Mouse (Mus musculus) cerebral cortex, adult 2 months (tissue): ENCODE measurements around the gene Dop1a.

Experiments
- WGBS: fragments of 180-500 bp; shearing (Covaris S2); methylation state at CpG from one replicate; pipeline ENCODE4 v1.1.7; 2018; 5-methylcytosine and 5-hydroxymethylcytosine counted together

The Dop1a gene

GRCm38 (mm10) chr9:86466990-86467870, at the start of gene Dop1a:
Dop1a (plus strand) TSS chr9:86467154.
- WGBS, result under 1% methylated on average over 93 of the region's 93 CpGs

GRCm38 (mm10) chr9:86417971-86418370, 49.0 kb upstream of the Dop1a start:
- 100% methylated on average over 1 of the region's 1 CpGs for WGBS

GRCm38 (mm10) chr9:86419366-86419765, 47.6 kb upstream of the Dop1a start:
- 55% methylated on average over 6 of the region's 6 CpGs for whole genome bisulfite sequencing

- WGBS, result 93% methylated on average over 4 of the region's 4 CpGs
These were observed 43.6 kb upstream of the Dop1a start for GRCm38 (mm10) chr9:86423331-86423730.

- WGBS, result 62% methylated on average over 3 of the region's 3 CpGs
These were observed 31.4 kb upstream of the Dop1a start for GRCm38 (mm10) chr9:86435510-86435909.

- WGBS, result 96% methylated on average over 8 of the region's 8 CpGs
These were observed 30.3 kb upstream of the Dop1a start for GRCm38 (mm10) chr9:86436608-86437007.

GRCm38 (mm10) chr9:86438337-86439009, 28.5 kb upstream of the Dop1a start:
- WGBS, result 65% methylated on average over 11 of the region's 11 CpGs

- 89% methylated on average over 4 of the region's 4 CpGs for WGBS
These were observed 24.7 kb upstream of the Dop1a start for GRCm38 (mm10) chr9:86442248-86442647.

GRCm38 (mm10) chr9:86446847-86447246, 20.1 kb upstream of the Dop1a start:
- 79% methylated on average over 7 of the region's 7 CpGs for WGBS

GRCm38 (mm10) chr9:86447431-86447830, 19.5 kb upstream of the Dop1a start:
- 69% methylated on average over 8 of the region's 8 CpGs for WGBS

GRCm38 (mm10) chr9:86449581-86449980, 17.4 kb upstream of the Dop1a start:
- 4% methylated on average over 11 of the region's 11 CpGs for WGBS

GRCm38 (mm10) chr9:86451094-86451493, 15.9 kb upstream of the Dop1a start:
- 35% methylated on average over 6 of the region's 6 CpGs for WGBS

- WGBS, result 2% methylated on average over 13 of the region's 13 CpGs
These were observed 15.3 kb upstream of the Dop1a start for GRCm38 (mm10) chr9:86451617-86452016.

- WGBS, result 83% methylated on average over 3 of the region's 3 CpGs
These were observed 13.3 kb upstream of the Dop1a start for GRCm38 (mm10) chr9:86453626-86454025.

- under 1% methylated on average over 70 of the region's 70 CpGs for WGBS
These were observed 2.5 kb upstream of the Dop1a start, which contains the start of gene Ube2cbp for GRCm38 (mm10) chr9:86464151-86465105. Ube2cbp (minus strand) TSS chr9:86464950.

- 46% methylated on average over 4 of the region's 4 CpGs for WGBS
These were observed 9.0 kb downstream of the Dop1a start for GRCm38 (mm10) chr9:86475956-86476355.

GRCm38 (mm10) chr9:86476763-86477162, 9.8 kb downstream of the Dop1a start:
- 64% methylated on average over 5 of the region's 5 CpGs for WGBS

GRCm38 (mm10) chr9:86478414-86479093, 11.6 kb downstream of the Dop1a start:
- 69% methylated on average over 5 of the region's 5 CpGs for WGBS

- 85% methylated on average over 1 of the region's 1 CpGs for WGBS
These were observed 15.3 kb downstream of the Dop1a start for GRCm38 (mm10) chr9:86482236-86482635.

GRCm38 (mm10) chr9:86491740-86492139, 24.8 kb downstream of the Dop1a start:
- WGBS, result 91% methylated on average over 2 of the region's 2 CpGs

GRCm38 (mm10) chr9:86496261-86496660, 29.3 kb downstream of the Dop1a start:
- 61% methylated on average over 4 of the region's 4 CpGs for WGBS
